Mouse (Mus musculus): Measurements from ENCODE around the gene Emg1. TPM values are rescaled to one million over a fixed set of nuclear protein-coding genes. Genes with fewer than 3 reads are reported as not detected.
A peak's percentile ranks its signal among the peaks of the same experiment; 100 is the strongest.

The Emg1 gene
- polyA plus RNA-seq, 1 experiment from 2014 or later: 175 TPM

GRCm38 (mm10) chr6:124742839-124743514, 31.0 kb upstream of the Emg1 start:
- Histone ChIP-seq H3K27ac (replicated peaks; ENCODE audit: low read depth, low read length) (no peak overlapping the region), H3K4me1 (ENCODE audit: control insufficient read depth, insufficient read depth, low read length) (peaks cover 26% of the 10 kb centered on the region), H3K4me3 (ENCODE audit: low read depth, low read length) (no peak overlapping the region), H3K27me3 (replicated peaks; ENCODE audit: control insufficient read depth, insufficient read depth, low read length) (no peaks in the 10 kb centered on the region), H3K4me2 (ENCODE audit: low read depth, low read length) (no peak overlapping the region), H3K9ac (ENCODE audit: low read depth, low read length) (no peak overlapping the region), H3K36me3 (ENCODE audit: control insufficient read depth, insufficient read depth, low read length) (peaks cover 47% of the 10 kb centered on the region), H3K9me3 (ENCODE audit: control insufficient read depth, low read length) (no peaks in the 10 kb centered on the region)
- WGBS: 86% methylated on average over 15 of the region's 15 CpGs
- ATAC-seq (ENCODE audit: low read depth) (no peak), DNase-seq (ENCODE audit: low spot score) (no peak)

DNA sequence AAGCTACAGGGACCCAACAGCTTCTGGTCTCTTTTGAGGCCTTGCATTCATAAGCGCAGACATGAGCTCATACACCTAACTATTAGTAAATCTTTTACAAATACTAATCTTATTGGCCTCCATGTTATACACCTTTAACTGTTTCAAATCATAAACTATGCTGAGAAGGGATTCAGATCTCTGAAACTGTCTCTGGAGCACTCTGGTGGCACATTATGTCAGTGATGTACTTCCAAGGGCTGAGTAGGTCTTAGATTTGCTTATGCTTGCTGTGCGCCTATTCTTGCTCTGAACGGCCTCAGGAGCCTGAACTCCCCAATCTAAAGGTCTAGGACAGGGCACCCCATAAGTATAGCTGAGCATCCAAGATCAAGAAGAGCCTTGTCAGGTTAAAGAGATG, 29.9 kb upstream of the Emg1 start:
- no peak for ATAC-seq (ENCODE audit: low read depth)
- DNase-seq (ENCODE audit: low spot score): no peak
- H3K36me3 ChIP-seq (ENCODE audit: control insufficient read depth, insufficient read depth, low read length): peaks cover 36% of the 10 kb centered on the region
- peak overlapping the region; percentile 97 for H3K27ac ChIP-seq (replicated peaks; ENCODE audit: low read depth, low read length)
- H3K9ac ChIP-seq (ENCODE audit: low read depth, low read length): peak overlapping the region; percentile 86
- peak overlapping the region; percentile 54 for H3K4me3 ChIP-seq (ENCODE audit: low read depth, low read length)
- WGBS: 77% methylated on average over 3 of the region's 3 CpGs
- H3K4me1 ChIP-seq (ENCODE audit: control insufficient read depth, insufficient read depth, low read length): peaks cover 26% of the 10 kb centered on the region
- peak overlapping the region; percentile 87 for H3K4me2 ChIP-seq (ENCODE audit: low read depth, low read length)
- no peaks in the 10 kb centered on the region for H3K9me3 ChIP-seq (ENCODE audit: control insufficient read depth, low read length)
- no peaks in the 10 kb centered on the region for H3K27me3 ChIP-seq (replicated peaks; ENCODE audit: control insufficient read depth, insufficient read depth, low read length)

DNA sequence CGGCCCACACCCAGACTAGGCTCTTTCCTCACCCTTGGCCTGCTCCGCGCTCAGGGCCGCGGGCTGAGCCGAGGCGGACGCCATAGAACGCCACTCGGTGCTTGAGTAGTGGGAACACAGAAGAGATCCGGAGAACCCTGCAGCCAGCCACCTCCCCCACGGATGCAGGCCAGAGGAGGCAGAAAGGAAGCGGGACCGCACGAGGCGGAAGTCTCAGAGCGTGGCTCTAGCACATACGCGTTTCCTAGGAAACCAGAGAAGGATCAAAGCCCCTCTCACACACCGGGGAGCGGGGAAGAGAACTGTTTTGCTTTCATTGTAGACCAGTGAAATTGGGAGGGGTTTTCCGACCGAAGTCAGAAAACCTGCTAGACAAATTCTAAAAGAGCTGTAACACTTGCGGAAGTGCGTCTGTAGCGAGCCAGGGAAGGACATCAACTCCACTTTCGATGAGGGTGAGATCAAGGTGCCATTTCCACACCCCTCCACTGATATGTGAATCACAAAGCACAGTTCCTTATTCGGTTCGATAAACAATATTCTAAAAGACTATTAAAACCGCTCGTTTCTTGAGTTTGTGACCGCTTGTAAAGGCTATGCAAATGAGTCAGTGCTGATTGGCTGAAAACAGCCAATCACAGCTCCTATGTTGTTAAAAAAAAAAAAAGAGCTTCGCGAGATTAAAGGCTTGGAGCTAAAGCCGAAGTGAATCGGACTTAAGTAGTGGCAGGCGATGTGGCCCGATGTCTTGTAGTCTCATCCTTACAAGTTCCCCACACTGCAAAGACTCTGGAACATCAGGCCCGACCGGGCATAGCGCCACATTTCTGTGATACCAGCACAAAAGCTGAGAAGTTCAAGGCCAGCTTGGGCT, 29.1 kb upstream of the Emg1 start, which contains the start of gene Grcc10:
Grcc10 (minus strand) TSS at position 487 of the 874 bp plus-strand sequence.
- H3K4me1 ChIP-seq (ENCODE audit: control insufficient read depth, insufficient read depth, low read length): peaks cover 20% of the 10 kb centered on the region
- H3K9me3 ChIP-seq (ENCODE audit: control insufficient read depth, low read length): no peaks in the 10 kb centered on the region
- under 1% methylated on average over 41 of the region's 41 CpGs for WGBS
- peaks cover 31% of the 10 kb centered on the region for H3K36me3 ChIP-seq (ENCODE audit: control insufficient read depth, insufficient read depth, low read length)
- DNase-seq (ENCODE audit: low spot score): peak; percentile 98
- H3K9ac ChIP-seq (ENCODE audit: low read depth, low read length): peak within 1 kb of the TSS; percentile 86
- peak within 1 kb of the TSS; percentile 97 for H3K27ac ChIP-seq (replicated peaks; ENCODE audit: low read depth, low read length)
- H3K27me3 ChIP-seq (replicated peaks; ENCODE audit: control insufficient read depth, insufficient read depth, low read length): no peaks in the 10 kb centered on the region
- peak within 1 kb of the TSS; percentile 54 for H3K4me3 ChIP-seq (ENCODE audit: low read depth, low read length)
- peak within 1 kb of the TSS; percentile 87 for H3K4me2 ChIP-seq (ENCODE audit: low read depth, low read length)
- peak; percentile 84 for ATAC-seq (ENCODE audit: low read depth)

- Histone ChIP-seq H3K27me3 (replicated peaks; ENCODE audit: control insufficient read depth, insufficient read depth, low read length) (no peaks in the 10 kb centered on the region), H3K9me3 (ENCODE audit: control insufficient read depth, low read length) (no peaks in the 10 kb centered on the region), H3K4me1 (ENCODE audit: control insufficient read depth, insufficient read depth, low read length) (peaks cover 18% of the 10 kb centered on the region), H3K36me3 (ENCODE audit: control insufficient read depth, insufficient read depth, low read length) (peaks cover 31% of the 10 kb centered on the region), H3K4me2 (ENCODE audit: low read depth, low read length) (peak overlapping the region; percentile 87), H3K27ac (replicated peaks; ENCODE audit: low read depth, low read length) (peak overlapping the region; percentile 97), H3K4me3 (ENCODE audit: low read depth, low read length) (peak overlapping the region; percentile 54), H3K9ac (ENCODE audit: low read depth, low read length) (peak overlapping the region; percentile 86)
- WGBS: 1% methylated on average over 28 of the region's 29 CpGs
- ATAC-seq (ENCODE audit: low read depth): peak; percentile 14
- peak; percentile 88 for DNase-seq (ENCODE audit: low spot score)
Observed at GRCm38 (mm10) chr6:124740211-124740887, 28.4 kb upstream of the Emg1 start.

DNA sequence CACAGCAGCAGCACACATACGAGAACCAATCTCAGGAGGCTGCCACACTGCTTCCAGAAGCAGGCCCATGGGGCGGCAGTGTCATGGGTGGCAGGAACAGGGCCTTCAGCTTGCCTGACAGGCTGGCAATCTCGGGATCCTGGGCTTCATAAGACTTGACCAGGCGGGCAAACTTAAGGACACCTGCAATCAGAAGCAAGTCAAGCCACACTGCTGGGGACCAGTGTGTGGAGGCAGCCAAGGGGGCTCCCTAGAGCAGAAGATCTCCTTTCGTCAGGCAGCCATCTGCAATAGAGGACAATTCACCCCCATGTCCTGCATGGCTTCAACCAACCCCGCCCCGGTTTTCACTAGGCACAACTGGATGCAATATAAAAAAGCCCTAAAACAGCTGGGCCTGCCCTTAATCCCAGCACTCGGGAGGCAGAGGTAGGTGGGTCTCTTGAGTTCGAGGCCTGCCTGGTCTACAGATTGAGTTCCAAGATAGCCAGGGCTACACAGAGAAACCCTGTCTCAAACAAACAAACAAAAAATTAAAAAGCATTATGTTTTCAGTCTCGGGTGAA, 27.3 kb upstream of the Emg1 start:
- ATAC-seq (ENCODE audit: low read depth) (no peak), DNase-seq (ENCODE audit: low spot score) (no peak)
- Histone ChIP-seq H3K9ac (ENCODE audit: low read depth, low read length) (no peak overlapping the region), H3K9me3 (ENCODE audit: control insufficient read depth, low read length) (no peaks in the 10 kb centered on the region), H3K4me3 (ENCODE audit: low read depth, low read length) (no peak overlapping the region), H3K27me3 (replicated peaks; ENCODE audit: control insufficient read depth, insufficient read depth, low read length) (no peaks in the 10 kb centered on the region), H3K4me2 (ENCODE audit: low read depth, low read length) (peak overlapping the region; percentile 87; the same call in 1 of the 2 replicates), H3K27ac (replicated peaks; ENCODE audit: low read depth, low read length) (peak overlapping the region; percentile 97; the same call in 1 of the 2 replicates), H3K4me1 (ENCODE audit: control insufficient read depth, insufficient read depth, low read length) (peaks cover 16% of the 10 kb centered on the region), H3K36me3 (ENCODE audit: control insufficient read depth, insufficient read depth, low read length) (peaks cover 22% of the 10 kb centered on the region)
- 83% methylated on average over 10 of the region's 10 CpGs for WGBS

GRCm38 (mm10) chr6:124738511-124739023, 26.6 kb upstream of the Emg1 start, which contains the start of gene Ptpn6:
Gene Ptpn6, minus strand, starts transcription at chr6:124738714.
- WGBS: 26% methylated on average over 13 of the region's 15 CpGs
- DNase-seq (ENCODE audit: low spot score) (peak; percentile 87), ATAC-seq (ENCODE audit: low read depth) (peak; percentile 56)
- Histone ChIP-seq H3K4me1 (ENCODE audit: control insufficient read depth, insufficient read depth, low read length) (peaks cover 16% of the 10 kb centered on the region), H3K27ac (replicated peaks; ENCODE audit: low read depth, low read length) (peak within 1 kb of the TSS; percentile 97), H3K27me3 (replicated peaks; ENCODE audit: control insufficient read depth, insufficient read depth, low read length) (no peaks in the 10 kb centered on the region), H3K4me2 (ENCODE audit: low read depth, low read length) (peak within 1 kb of the TSS; percentile 2; the same call in 1 of the 2 replicates), H3K9ac (ENCODE audit: low read depth, low read length) (peak within 1 kb of the TSS; percentile 2; the same call in 1 of the 2 replicates), H3K9me3 (ENCODE audit: control insufficient read depth, low read length) (no peaks in the 10 kb centered on the region), H3K4me3 (ENCODE audit: low read depth, low read length) (no peak within 1 kb of the TSS), H3K36me3 (ENCODE audit: control insufficient read depth, insufficient read depth, low read length) (peaks cover 14% of the 10 kb centered on the region)

GRCm38 (mm10) chr6:124737040-124737439, 25.1 kb upstream of the Emg1 start:
- Histone ChIP-seq H3K4me2 (ENCODE audit: low read depth, low read length) (no peak overlapping the region), H3K9ac (ENCODE audit: low read depth, low read length) (no peak overlapping the region), H3K9me3 (ENCODE audit: control insufficient read depth, low read length) (no peaks in the 10 kb centered on the region), H3K27ac (replicated peaks; ENCODE audit: low read depth, low read length) (no peak overlapping the region), H3K4me3 (ENCODE audit: low read depth, low read length) (no peak overlapping the region), H3K4me1 (ENCODE audit: control insufficient read depth, insufficient read depth, low read length) (peaks cover 16% of the 10 kb centered on the region), H3K36me3 (ENCODE audit: control insufficient read depth, insufficient read depth, low read length) (no peaks in the 10 kb centered on the region), H3K27me3 (replicated peaks; ENCODE audit: control insufficient read depth, insufficient read depth, low read length) (no peaks in the 10 kb centered on the region)
- DNase-seq (ENCODE audit: low spot score) (no peak), ATAC-seq (ENCODE audit: low read depth) (no peak)
- WGBS: 90% methylated on average over 11 of the region's 11 CpGs

- WGBS: 84% methylated on average over 3 of the region's 3 CpGs
- no peak overlapping the region for H3K4me3 ChIP-seq (ENCODE audit: low read depth, low read length)
- H3K4me1 ChIP-seq (ENCODE audit: control insufficient read depth, insufficient read depth, low read length): peaks cover 8% of the 10 kb centered on the region
- no peaks in the 10 kb centered on the region for H3K27me3 ChIP-seq (replicated peaks; ENCODE audit: control insufficient read depth, insufficient read depth, low read length)
- H3K27ac ChIP-seq (replicated peaks; ENCODE audit: low read depth, low read length): no peak overlapping the region
- no peak overlapping the region for H3K4me2 ChIP-seq (ENCODE audit: low read depth, low read length)
- ATAC-seq (ENCODE audit: low read depth) (no peak), DNase-seq (ENCODE audit: low spot score) (no peak)
- H3K9ac ChIP-seq (ENCODE audit: low read depth, low read length): no peak overlapping the region
- no peaks in the 10 kb centered on the region for H3K9me3 ChIP-seq (ENCODE audit: control insufficient read depth, low read length)
- H3K36me3 ChIP-seq (ENCODE audit: control insufficient read depth, insufficient read depth, low read length): no peaks in the 10 kb centered on the region
Observed at GRCm38 (mm10) chr6:124734417-124734816, 22.4 kb upstream of the Emg1 start.

Data from embryonic facial prominence, embryonic 14.5 days (tissue).